ENCODE assay signal across 18 mouse cellular contexts in genomic region chr17:42717161-42717560, GRCm38 (mm10). TPM values are rescaled to one million over a fixed set of nuclear protein-coding genes. Genes with fewer than 3 reads are reported as not detected.
DNase-seq lines count a peak whose midpoint lies in the region; ATAC-seq and TF ChIP-seq lines count a peak whose summit lies in the region.
"Had no signal": no experiment of that assay in that cellular context is flagged by ENCODE, and none has a peak within 500 bp of the region (broad histone marks: within the 10 kb centered on the region; RNA-seq: fewer than 3 reads in every experiment).

No protein-coding gene starts in this region.

- DNase-seq in embryonic facial prominence, embryonic 11.5 days (ENCODE audit: low spot score), result peak; percentile 14
- no peak for DNase-seq in embryonic facial prominence, embryonic 10.5 days (ENCODE audit: low spot score)
- no peak for DNase-seq in lung, adult 2 months
- no peak for DNase-seq in lung, postnatal 36 days
- peak; percentile 37 for DNase-seq in NIH3T3 (ENCODE audit: low read depth)
- no peak for DNase-seq in heart, embryonic 10.5 days (ENCODE audit: low spot score)
- no peak for DNase-seq in ovary, postnatal 14 days (ENCODE audit: low spot score)
- DNase-seq: adrenal gland, postnatal 25 days; cerebellum, adult 2 months; heart, postnatal 36 days; left cerebral cortex, postnatal 4 days; right cerebral cortex, postnatal 14 days had no signal

- H3K4me3 ChIP-seq in embryonic facial prominence, embryonic 11.5 days (ENCODE audit: low read depth, low read length), result no peak overlapping the region
- H3K4me3 ChIP-seq in embryonic facial prominence, embryonic 10.5 days, result no peak overlapping the region
- no peak overlapping the region for H3K4me3 ChIP-seq in lung, adult 2 months (replicated peaks; ENCODE audit: extremely low read depth, low read depth, low read length)
- no peak overlapping the region for H3K4me3 ChIP-seq in cortical plate, adult 2 months (ENCODE audit: insufficient read depth, low read length)
- no peak overlapping the region for H3K4me3 ChIP-seq in heart, embryonic 10.5 days
- H3K4me3 ChIP-seq: kidney, embryonic 15.5 days; liver, embryonic 15.5 days; megakaryocyte, embryonic 14.5 days; neural tube, embryonic 15.5 days had no signal

- no peak overlapping the region for H3K9ac ChIP-seq in embryonic facial prominence, embryonic 11.5 days (replicated peaks; ENCODE audit: low read length)
- H3K9ac ChIP-seq: kidney, embryonic 15.5 days; liver, embryonic 15.5 days; neural tube, embryonic 15.5 days had no signal

- 50% methylated on average over 3 of the region's 3 CpGs for WGBS in embryonic facial prominence, embryonic 11.5 days
- 57% methylated on average over 3 of the region's 3 CpGs for WGBS in embryonic facial prominence, embryonic 10.5 days
- WGBS in lung, adult 2 months, result 46% methylated on average over 3 of the region's 3 CpGs
- 52% methylated on average over 3 of the region's 3 CpGs for WGBS in heart, embryonic 10.5 days

- H3K4me2 ChIP-seq in embryonic facial prominence, embryonic 11.5 days (ENCODE audit: low read depth, low read length), result no peak overlapping the region
- H3K4me2 ChIP-seq: kidney, embryonic 15.5 days; liver, embryonic 15.5 days; neural tube, embryonic 15.5 days had no signal

- no peaks in the 10 kb centered on the region for H3K27me3 ChIP-seq in embryonic facial prominence, embryonic 11.5 days (ENCODE audit: control insufficient read depth, insufficient read depth, low read length)
- H3K27me3 ChIP-seq in embryonic facial prominence, embryonic 10.5 days (replicated peaks; ENCODE audit: low read depth, poor library complexity, severe bottlenecking), result no peaks in the 10 kb centered on the region
- H3K27me3 ChIP-seq in heart, embryonic 10.5 days (ENCODE audit: insufficient read depth, poor library complexity, severe bottlenecking), result no peaks in the 10 kb centered on the region
- H3K27me3 ChIP-seq: kidney, embryonic 15.5 days; liver, embryonic 15.5 days; megakaryocyte, embryonic 14.5 days; neural tube, embryonic 15.5 days had no signal

- no peak for TF ChIP-seq POLR2A in lung, adult 2 months (IDR thresholded peaks at IDR 0.05; ENCODE audit: borderline replicate concordance, extremely low read depth, low read depth, low read length)
- no peak for TF ChIP-seq POLR2A in cortical plate, adult 2 months (IDR thresholded peaks at IDR 0.05; ENCODE audit: extremely low read depth, insufficient read depth, low read length)

- no peaks in the 10 kb centered on the region for H3K36me3 ChIP-seq in embryonic facial prominence, embryonic 11.5 days (replicated peaks; ENCODE audit: control insufficient read depth, insufficient read depth, low read depth, low read length)
- H3K36me3 ChIP-seq in embryonic facial prominence, embryonic 10.5 days (replicated peaks), result no peaks in the 10 kb centered on the region
- no peaks in the 10 kb centered on the region for H3K36me3 ChIP-seq in heart, embryonic 10.5 days
- H3K36me3 ChIP-seq: kidney, embryonic 15.5 days; liver, embryonic 15.5 days; neural tube, embryonic 15.5 days had no signal

- H3K27ac ChIP-seq in embryonic facial prominence, embryonic 11.5 days (replicated peaks; ENCODE audit: low read depth, low read length), result no peak overlapping the region
- H3K27ac ChIP-seq in embryonic facial prominence, embryonic 10.5 days (replicated peaks), result no peak overlapping the region
- no peak overlapping the region for H3K27ac ChIP-seq in cortical plate, adult 2 months (ENCODE audit: insufficient read depth, low read length)
- H3K27ac ChIP-seq in heart, embryonic 10.5 days, result no peak overlapping the region
- H3K27ac ChIP-seq: hindbrain, postnatal 0 days; kidney, embryonic 15.5 days; liver, embryonic 15.5 days; neural tube, embryonic 15.5 days had no signal

- H3K9me3 ChIP-seq in embryonic facial prominence, embryonic 11.5 days (replicated peaks; ENCODE audit: control insufficient read depth, low read length), result no peaks in the 10 kb centered on the region
- H3K9me3 ChIP-seq in embryonic facial prominence, embryonic 10.5 days, result no peaks in the 10 kb centered on the region
- no peaks in the 10 kb centered on the region for H3K9me3 ChIP-seq in heart, embryonic 10.5 days
- H3K9me3 ChIP-seq: kidney, embryonic 15.5 days; liver, embryonic 15.5 days; neural tube, embryonic 15.5 days had no signal

- ATAC-seq in embryonic facial prominence, embryonic 11.5 days (replicated peaks; ENCODE audit: insufficient number of reproducible peaks, low FRiP score, low TSS enrichment, low read depth), result no peak
- ATAC-seq: hindbrain, postnatal 0 days had no signal

- no peaks in the 10 kb centered on the region for H3K4me1 ChIP-seq in embryonic facial prominence, embryonic 11.5 days (ENCODE audit: control insufficient read depth, insufficient read depth, low read length)
- H3K4me1 ChIP-seq in embryonic facial prominence, embryonic 10.5 days, result no peaks in the 10 kb centered on the region
- H3K4me1 ChIP-seq in lung, adult 2 months (ENCODE audit: control insufficient read depth, insufficient read depth, low read length), result no peaks in the 10 kb centered on the region
- no peaks in the 10 kb centered on the region for H3K4me1 ChIP-seq in cortical plate, adult 2 months (ENCODE audit: control insufficient read depth, insufficient read depth, low read length)
- H3K4me1 ChIP-seq in heart, embryonic 10.5 days, result no peaks in the 10 kb centered on the region
- H3K4me1 ChIP-seq: kidney, embryonic 15.5 days; liver, embryonic 15.5 days; megakaryocyte, embryonic 14.5 days; neural tube, embryonic 15.5 days had no signal

- peak; percentile 8; the same call in 1 of the 2 replicates for TF ChIP-seq CTCF in lung, adult 2 months (IDR thresholded peaks at IDR 0.05; ENCODE audit: insufficient read depth, low read length)
- 0 out of 2 replicates have a peak, but pooled peaks have one; percentile 16 for TF ChIP-seq CTCF in cortical plate, adult 2 months (IDR thresholded peaks at IDR 0.05; ENCODE audit: extremely low read depth, insufficient read depth, low read length)

RNA-seq across cellular contexts. Expression of gene Adgrf2, which starts 24.8 kb away (rescaled TPM):
- polyA plus RNA-seq in embryonic facial prominence, embryonic 11.5 days (2014; fragmentation: Nextera tagmentation; extraction: Ambion mirVana), result 0.13 TPM in 1 of 2 replicates, not detected in the other
- polyA plus RNA-seq in embryonic facial prominence, embryonic 10.5 days (2016; fragmentation: Nextera tagmentation; extraction: Ambion mirVana), result 0.06 TPM in 2 replicates
- 0.22 and 1.4 TPM in 2 replicates for polyA plus RNA-seq in lung, adult 2 months (2012; rRNA removed)
- polyA plus RNA-seq in cortical plate, adult 2 months (2012; rRNA removed), result 1.4 TPM in 2 replicates
- polyA plus RNA-seq in heart, embryonic 10.5 days (2016; fragmentation: Nextera tagmentation; extraction: Ambion mirVana), result 0.05 and 0.13 TPM in 2 replicates
- polyA plus RNA-seq: kidney, embryonic 15.5 days; liver, embryonic 15.5 days had no signal

RNA-seq across cellular contexts. Expression of gene Adgrf4, which starts 25.1 kb away (rescaled TPM):
- 0.21 TPM in 1 of 2 replicates, not detected in the other for polyA plus RNA-seq in embryonic facial prominence, embryonic 11.5 days (2014; fragmentation: Nextera tagmentation; extraction: Ambion mirVana)
- polyA plus RNA-seq in embryonic facial prominence, embryonic 10.5 days (2016; fragmentation: Nextera tagmentation; extraction: Ambion mirVana), result not detected in 2 replicates
- 0.09 and 1.0 TPM in 2 replicates for polyA plus RNA-seq in lung, adult 2 months (2012; rRNA removed)
- polyA plus RNA-seq in cortical plate, adult 2 months (2012; rRNA removed), result 3.6 and 4.4 TPM in 2 replicates
- 0.30 TPM in 1 of 2 replicates, not detected in the other for polyA plus RNA-seq in heart, embryonic 10.5 days (2016; fragmentation: Nextera tagmentation; extraction: Ambion mirVana)
- polyA plus RNA-seq: liver, embryonic 15.5 days had no signal

Comparison
In these comparisons a context has a peak if more than half of its experiments do, and no peak if none do; other contexts are left out.
1. DNase-seq: peak in embryonic facial prominence, embryonic 11.5 days (single experiment) and NIH3T3 (single experiment); none in embryonic facial prominence, embryonic 10.5 days (single experiment), lung, adult 2 months (single experiment), lung, postnatal 36 days (single experiment), heart, embryonic 10.5 days (single experiment) and ovary, postnatal 14 days (single experiment).